Mouse (Mus musculus) liver, embryonic 12.5 days (tissue): Measurements from ENCODE around the gene Atp11a. TPM values are rescaled to one million over a fixed set of nuclear protein-coding genes. Genes with fewer than 3 reads are reported as not detected.

Source experiments
- ATAC-seq: fragments of 200-750 bp; cut with Nextera tagmentation; 2 replicates; pipeline ENCODE4 v1.8.0; 2017; ENCODE audit warnings: moderate number of reproducible peaks, mild to moderate bottlenecking, moderate library complexity
- H3K27ac ChIP-seq: fragments of 300-500 bp; sonication (generic); 2 replicates; pipeline ENCODE4 v1.5.1; 2016; ENCODE audit warnings: mild to moderate bottlenecking
- H3K27me3 ChIP-seq: fragments of 300-500 bp; sonication (generic); replicated peaks from 2 replicates; pipeline ENCODE4 v1.6.1; 2016; ENCODE audit warnings: mild to moderate bottlenecking, moderate library complexity
- H3K36me3 ChIP-seq: fragments of 300-500 bp; sonication (generic); 2 replicates; pipeline ENCODE4 v1.6.1; 2016; ENCODE audit warnings: mild to moderate bottlenecking, moderate library complexity
- H3K4me1 ChIP-seq: fragments of 300-500 bp; sonication (generic); 2 replicates; pipeline ENCODE4 v1.6.1; 2016
- H3K4me2 ChIP-seq: fragments of 300-500 bp; sonication (generic); 2 replicates; pipeline ENCODE4 v1.6.1; 2016; ENCODE audit warnings: mild to moderate bottlenecking, moderate library complexity
- H3K4me3 ChIP-seq: fragments of 300-500 bp; sonication (generic); 2 replicates; pipeline ENCODE4 v1.5.1; 2016; ENCODE audit warnings: mild to moderate bottlenecking, moderate library complexity
- H3K9ac ChIP-seq: fragments of 300-500 bp; sonication (generic); 2 replicates; pipeline ENCODE4 v1.6.1; 2016; ENCODE audit warnings: mild to moderate bottlenecking, moderate library complexity
- H3K9me3 ChIP-seq: fragments of 300-500 bp; sonication (generic); replicated peaks from 2 replicates; pipeline ENCODE4 v1.6.1; 2016; ENCODE audit warnings: mild to moderate bottlenecking, moderate library complexity
- WGBS: fragments of 180-500 bp; shearing (Covaris S2); methylation state at CpG from one replicate; pipeline ENCODE4 v1.1.7; 2016; ENCODE audit not compliant: insufficient replicate concordance; 5-methylcytosine and 5-hydroxymethylcytosine counted together
- polyA plus RNA-seq: library from polyadenylated mRNA; unstranded; fragments of >200 nt; fragmentation: Nextera tagmentation; extraction: Ambion mirVana; gene quantifications from 2 replicates; pipeline ENCODE4 v1.2.1, GENCODE M21; 2016

Gene Atp11a
- polyA plus RNA-seq, 1 experiment from 2014 or later: 2.2 TPM

GRCm38 (mm10) chr8:12877126-12877525, 120.3 kb downstream of the Atp11a start:
- Histone ChIP-seq H3K36me3 (no peaks in the 10 kb centered on the region), H3K4me3 (no peak overlapping the region), H3K9ac (no peak overlapping the region), H3K27me3 (peaks cover 65% of the 10 kb centered on the region), H3K4me1 (peaks cover 13% of the 10 kb centered on the region), H3K9me3 (no peaks in the 10 kb centered on the region), H3K4me2 (no peak overlapping the region), H3K27ac (no peak overlapping the region)
- 55% methylated on average over 6 of the region's 6 CpGs for whole genome bisulfite sequencing
- ATAC-seq: no peak

- no peaks in the 10 kb centered on the region for H3K36me3 ChIP-seq
- no peak overlapping the region for H3K4me3 ChIP-seq
- no peak overlapping the region for H3K4me2 ChIP-seq
- no peak overlapping the region for H3K27ac ChIP-seq
- ATAC-seq: no peak
- peaks cover 8% of the 10 kb centered on the region; the same call in 1 of the 2 replicates for H3K4me1 ChIP-seq
- peaks cover 35% of the 10 kb centered on the region for H3K27me3 ChIP-seq
- no peak overlapping the region for H3K9ac ChIP-seq
- WGBS: 66% methylated on average over 6 of the region's 6 CpGs
- H3K9me3 ChIP-seq: no peaks in the 10 kb centered on the region
These were observed 123.3 kb downstream of the Atp11a start for GRCm38 (mm10) chr8:12880163-12880562.

GRCm38 (mm10) chr8:12883051-12884004, 126.5 kb downstream of the Atp11a start:
- H3K9me3 ChIP-seq: no peaks in the 10 kb centered on the region
- no peak overlapping the region for H3K4me3 ChIP-seq
- no peak overlapping the region for H3K27ac ChIP-seq
- peak; percentile 46 for ATAC-seq
- H3K36me3 ChIP-seq: no peaks in the 10 kb centered on the region
- no peak overlapping the region for H3K9ac ChIP-seq
- H3K27me3 ChIP-seq: peaks cover 22% of the 10 kb centered on the region; the same call in 1 of the 2 replicates
- H3K4me2 ChIP-seq: no peak overlapping the region
- 56% methylated on average over 21 of the region's 21 CpGs for WGBS
- H3K4me1 ChIP-seq: peaks cover 8% of the 10 kb centered on the region; the same call in 1 of the 2 replicates

DNA sequence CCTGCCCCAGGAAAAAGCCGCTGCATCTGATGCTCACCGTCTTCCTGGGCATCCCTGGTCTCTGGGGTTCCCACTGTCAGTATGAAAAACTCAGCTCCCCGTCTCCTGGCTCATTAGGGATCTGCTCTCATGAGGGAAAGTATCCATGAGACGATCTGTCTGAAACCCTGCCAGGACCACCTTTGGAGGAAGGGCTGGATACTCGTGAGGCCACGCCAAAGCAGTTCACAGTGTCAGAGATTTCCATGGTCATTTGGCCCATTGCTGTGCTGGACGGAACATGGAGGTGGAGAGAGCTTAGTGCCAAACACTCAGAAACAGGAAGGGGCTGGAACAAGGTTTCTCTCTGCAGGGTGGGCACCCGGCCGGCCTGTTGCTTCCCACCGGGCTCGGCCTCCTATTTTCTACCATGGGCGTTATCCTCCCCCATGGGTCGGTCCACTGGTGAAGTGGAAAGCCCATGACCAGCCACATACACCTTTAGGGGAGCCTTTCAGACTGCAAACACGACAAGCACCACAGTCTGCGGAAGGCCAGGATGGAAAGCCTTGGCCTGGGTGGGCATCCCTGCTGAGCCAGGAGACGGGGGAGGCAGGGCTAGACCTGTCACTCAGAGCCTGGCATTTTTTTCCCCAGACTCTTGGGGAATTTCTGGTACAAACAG, 131.1 kb downstream of the Atp11a start:
- Histone ChIP-seq H3K27me3 (peaks cover 16% of the 10 kb centered on the region; the same call in 1 of the 2 replicates), H3K4me2 (no peak overlapping the region), H3K36me3 (no peaks in the 10 kb centered on the region), H3K4me3 (no peak overlapping the region), H3K27ac (no peak overlapping the region), H3K4me1 (peaks cover 8% of the 10 kb centered on the region; the same call in 1 of the 2 replicates), H3K9ac (no peak overlapping the region), H3K9me3 (no peaks in the 10 kb centered on the region)
- no peak for ATAC-seq
- 73% methylated on average over 16 of the region's 16 CpGs for WGBS

DNA sequence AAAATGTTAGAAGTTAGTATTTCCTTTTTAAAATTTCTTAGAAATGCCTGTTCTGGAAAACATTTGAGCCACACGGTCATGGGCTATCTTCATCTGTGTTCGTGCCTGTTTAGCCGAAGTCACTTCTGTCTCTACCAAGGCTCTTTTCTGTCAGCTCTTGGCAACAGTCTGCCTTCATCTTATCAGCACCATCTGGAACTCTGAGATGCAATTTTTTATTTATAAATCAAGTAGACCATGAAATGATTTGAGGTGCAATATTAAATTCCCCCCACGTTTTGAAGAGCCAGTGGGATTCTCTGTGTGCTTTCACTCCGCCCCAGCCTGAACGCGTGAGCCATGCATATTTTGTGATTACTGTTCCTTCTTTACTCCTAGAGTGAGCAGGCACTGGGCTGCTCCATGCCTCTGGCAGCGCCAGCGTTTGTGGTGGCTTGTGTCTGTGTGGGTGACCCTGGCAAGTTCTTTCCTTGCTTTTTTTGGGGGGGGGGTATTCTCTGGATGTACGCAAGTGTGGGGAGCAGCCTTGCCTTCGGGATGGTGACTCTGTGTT, 132.3 kb downstream of the Atp11a start:
- no peak overlapping the region for H3K4me2 ChIP-seq
- ATAC-seq: no peak
- no peaks in the 10 kb centered on the region for H3K9me3 ChIP-seq
- 69% methylated on average over 11 of the region's 11 CpGs for WGBS
- H3K27ac ChIP-seq: no peak overlapping the region
- no peak overlapping the region for H3K9ac ChIP-seq
- no peaks in the 10 kb centered on the region for H3K36me3 ChIP-seq
- no peaks in the 10 kb centered on the region for H3K4me1 ChIP-seq
- H3K4me3 ChIP-seq: no peak overlapping the region
- peaks cover 16% of the 10 kb centered on the region; the same call in 1 of the 2 replicates for H3K27me3 ChIP-seq

DNA sequence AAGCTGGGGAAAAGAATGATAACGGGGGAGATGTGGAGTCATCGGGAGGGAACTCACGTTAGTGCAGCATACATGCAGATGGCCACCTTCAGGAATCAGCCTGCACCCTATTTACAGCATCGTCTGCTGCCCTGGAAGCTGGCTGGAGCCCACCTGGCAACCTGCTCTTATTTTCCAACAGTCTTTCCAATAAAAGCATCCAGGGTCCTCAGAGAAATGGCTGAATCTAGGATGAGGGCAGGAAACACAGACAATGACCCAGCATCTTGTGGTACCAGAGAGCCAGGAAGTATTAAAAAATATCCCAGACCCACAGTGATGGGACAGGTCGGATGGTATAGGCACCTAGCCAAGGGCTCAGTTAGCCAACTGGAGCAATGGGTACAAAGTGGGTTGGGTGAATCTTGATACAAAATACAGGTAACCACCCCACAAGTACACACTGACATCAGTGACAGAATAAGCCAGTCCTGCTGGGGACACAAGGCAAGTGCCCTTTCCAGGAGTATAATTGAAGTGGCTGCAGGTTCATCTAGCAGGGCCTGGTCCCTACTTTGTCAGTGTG, 136.2 kb downstream of the Atp11a start:
- H3K9me3 ChIP-seq: no peaks in the 10 kb centered on the region
- H3K4me2 ChIP-seq: no peak overlapping the region
- H3K9ac ChIP-seq: no peak overlapping the region
- peaks cover 9% of the 10 kb centered on the region; the same call in 1 of the 2 replicates for H3K4me1 ChIP-seq
- ATAC-seq: no peak
- H3K27ac ChIP-seq: no peak overlapping the region
- H3K27me3 ChIP-seq: peaks cover 15% of the 10 kb centered on the region; the same call in 1 of the 2 replicates
- no peak overlapping the region for H3K4me3 ChIP-seq
- no peaks in the 10 kb centered on the region for H3K36me3 ChIP-seq
- 39% methylated on average over 5 of the region's 5 CpGs for WGBS

DNA sequence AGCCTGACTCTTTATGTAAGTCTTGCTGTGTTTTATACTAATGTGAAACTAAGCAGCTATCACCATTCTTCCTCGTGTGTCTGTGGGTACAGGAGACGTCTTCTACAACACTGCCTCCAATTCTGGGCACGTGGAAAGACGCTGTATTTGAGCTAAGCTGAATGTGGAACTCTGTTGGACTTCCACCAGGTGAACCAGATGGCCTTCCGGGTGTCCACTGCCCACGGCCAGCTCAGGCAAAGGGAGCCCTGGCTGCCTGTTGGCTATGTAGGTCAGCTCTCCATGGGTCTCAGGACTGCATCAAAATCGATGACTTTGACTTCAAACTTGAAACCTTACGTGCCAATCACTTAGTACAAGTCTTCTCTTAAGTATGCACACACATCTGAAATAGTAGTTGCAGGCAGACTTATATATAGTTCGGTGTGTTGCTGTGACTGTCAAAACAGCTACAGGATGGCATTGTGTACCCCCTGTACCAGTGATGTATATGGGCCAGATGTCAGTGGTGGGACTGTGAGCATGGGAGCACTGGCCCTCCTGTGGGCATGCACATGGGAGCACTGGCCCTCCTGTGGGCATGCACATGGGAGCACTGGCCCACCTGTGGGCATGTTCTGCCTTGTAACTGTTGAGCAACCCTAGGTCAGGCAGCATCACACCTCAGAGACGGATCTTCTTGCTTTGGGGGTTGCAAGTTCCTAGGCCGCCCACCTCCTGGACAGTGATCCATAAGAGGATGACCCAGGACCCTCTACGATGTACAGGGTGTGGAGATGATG, 137.2 kb downstream of the Atp11a start:
- no peaks in the 10 kb centered on the region for H3K9me3 ChIP-seq
- H3K27me3 ChIP-seq: peaks cover 13% of the 10 kb centered on the region; the same call in 1 of the 2 replicates
- no peaks in the 10 kb centered on the region for H3K36me3 ChIP-seq
- no peak overlapping the region for H3K27ac ChIP-seq
- no peak overlapping the region for H3K9ac ChIP-seq
- H3K4me1 ChIP-seq: peaks cover 11% of the 10 kb centered on the region; the same call in 1 of the 2 replicates
- 53% methylated on average over 12 of the region's 12 CpGs for WGBS
- no peak for ATAC-seq
- H3K4me3 ChIP-seq: no peak overlapping the region
- no peak overlapping the region for H3K4me2 ChIP-seq

DNA sequence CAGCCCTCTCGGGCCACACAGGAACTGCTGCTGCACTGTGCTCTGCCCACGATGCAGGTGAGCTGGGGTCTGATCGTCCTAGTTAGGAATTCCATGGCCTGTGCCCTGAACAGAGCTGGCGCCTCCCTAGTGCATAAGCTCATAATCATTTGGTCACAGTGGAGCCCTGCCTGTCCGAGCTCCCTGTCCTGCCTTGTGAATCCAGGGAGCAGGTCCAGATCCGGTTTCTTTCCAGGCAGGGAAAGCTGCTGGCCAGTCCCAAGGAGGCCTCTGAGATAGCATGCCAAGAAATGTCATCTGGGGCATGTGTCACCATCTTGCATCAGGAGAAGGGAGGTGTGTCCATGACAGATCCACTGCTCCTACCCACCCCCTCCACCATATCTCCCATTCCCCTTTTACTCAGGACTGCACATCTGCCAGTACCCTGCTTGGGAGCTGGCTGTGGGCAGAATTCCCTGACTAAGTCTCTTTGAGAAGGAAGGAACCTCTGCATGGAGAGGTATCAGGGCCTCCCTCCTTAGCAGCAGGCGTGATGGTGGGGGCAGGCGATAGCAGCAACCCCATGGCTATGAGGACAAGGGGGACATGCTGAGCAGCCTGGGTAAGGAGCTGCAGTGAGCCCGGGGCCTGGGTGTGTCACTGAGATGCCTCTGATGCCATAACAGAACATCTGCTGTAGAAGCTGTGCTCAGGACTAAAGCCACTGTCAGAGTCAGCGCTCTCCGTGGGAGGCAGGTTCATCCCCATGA, 138.1 kb downstream of the Atp11a start:
- H3K36me3 ChIP-seq: no peaks in the 10 kb centered on the region
- H3K4me3 ChIP-seq: no peak overlapping the region
- H3K9me3 ChIP-seq: no peaks in the 10 kb centered on the region
- no peak overlapping the region for H3K27ac ChIP-seq
- 62% methylated on average over 11 of the region's 11 CpGs for WGBS
- no peak for ATAC-seq
- H3K4me2 ChIP-seq: no peak overlapping the region
- no peak overlapping the region for H3K9ac ChIP-seq
- H3K27me3 ChIP-seq: peaks cover 14% of the 10 kb centered on the region; the same call in 1 of the 2 replicates
- H3K4me1 ChIP-seq: peaks cover 11% of the 10 kb centered on the region; the same call in 1 of the 2 replicates

GRCm38 (mm10) chr8:12895535-12896150, 138.8 kb downstream of the Atp11a start:
- no peaks in the 10 kb centered on the region for H3K36me3 ChIP-seq
- no peak overlapping the region for H3K4me3 ChIP-seq
- H3K9ac ChIP-seq: no peak overlapping the region
- 51% methylated on average over 9 of the region's 9 CpGs for WGBS
- ATAC-seq: no peak
- H3K4me1 ChIP-seq: peaks cover 11% of the 10 kb centered on the region; the same call in 1 of the 2 replicates
- no peaks in the 10 kb centered on the region for H3K9me3 ChIP-seq
- H3K27ac ChIP-seq: no peak overlapping the region
- H3K27me3 ChIP-seq: peaks cover 13% of the 10 kb centered on the region; the same call in 1 of the 2 replicates
- no peak overlapping the region for H3K4me2 ChIP-seq
